Comparison of ENCODE assay signal across 11 mouse cellular contexts in the genomic region with DNA sequence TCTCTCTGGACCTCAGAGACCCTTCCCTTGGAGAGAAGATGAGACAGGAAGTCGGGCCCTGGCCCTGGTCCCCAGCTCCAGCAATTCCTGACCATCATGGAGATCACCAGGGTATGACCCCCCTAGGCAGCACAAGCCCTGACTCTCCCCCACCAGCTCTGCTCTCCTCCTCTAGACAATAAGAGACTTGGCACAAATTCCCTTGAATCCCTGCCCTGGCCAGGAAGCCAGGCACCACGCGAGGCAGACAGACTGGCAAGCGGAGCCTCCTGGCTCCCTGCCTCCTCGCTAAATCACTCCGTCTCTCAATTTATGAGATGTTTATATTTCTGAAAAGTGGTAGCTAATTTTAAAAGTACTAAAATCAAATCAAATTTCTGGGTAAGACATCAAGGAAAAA. TPM values are rescaled to one million over a fixed set of nuclear protein-coding genes. Genes with fewer than 3 reads are reported as not detected.
A peak's percentile ranks its signal among the peaks of the same experiment; 100 is the strongest.
DNase-seq lines count a peak whose midpoint lies in the region; ATAC-seq and TF ChIP-seq lines count a peak whose summit lies in the region.
"Had no signal": no experiment of that assay in that cellular context is flagged by ENCODE, and none has a peak within 500 bp of the region (broad histone marks: within the 10 kb centered on the region; RNA-seq: fewer than 3 reads in every experiment).

No protein-coding gene starts in this region.

- TF ChIP-seq POLR2A in kidney, adult 2 months (IDR thresholded peaks at IDR 0.05; ENCODE audit: low read depth, low read length): no peak

- peak; percentile 60 for DNase-seq in adrenal gland, postnatal 10 days
- no peak for DNase-seq in adrenal gland, adult 18-20 months (ENCODE audit: low spot score in 2 of 2)
- peak; percentile 12 for DNase-seq in kidney, adult 2 months
- peak; percentile 89 to 93 for DNase-seq in cerebellum, postnatal 14 days
- DNase-seq in lung, postnatal 0 days (ENCODE audit: low spot score): peak; percentile 25
- DNase-seq in retina, embryonic 14.5 days (ENCODE audit: low spot score): no peak

- 0 out of 2 replicates have a peak, but pooled peaks cover 2% of the 10 kb centered on the region for H3K9me3 ChIP-seq in kidney, embryonic 16.5 days (ENCODE audit: low read length)
- H3K9me3 ChIP-seq in lung, postnatal 0 days (ENCODE audit: low read length): no peaks in the 10 kb centered on the region
- H3K9me3 ChIP-seq: embryonic facial prominence, embryonic 12.5 days had no signal

- H3K9ac ChIP-seq in kidney, embryonic 16.5 days (replicated peaks; ENCODE audit: low read length): no peak overlapping the region
- no peak overlapping the region for H3K9ac ChIP-seq in lung, postnatal 0 days (replicated peaks; ENCODE audit: low read depth)
- H3K9ac ChIP-seq: embryonic facial prominence, embryonic 12.5 days had no signal

- no peaks in the 10 kb centered on the region for H3K4me1 ChIP-seq in kidney, adult 2 months (ENCODE audit: control insufficient read depth, insufficient read depth, low read length)
- H3K4me1 ChIP-seq in kidney, embryonic 16.5 days (ENCODE audit: insufficient read depth, low read length): no peaks in the 10 kb centered on the region
- H3K4me1 ChIP-seq in lung, postnatal 0 days (ENCODE audit: insufficient read depth, low read depth, low read length): no peaks in the 10 kb centered on the region

- ATAC-seq in kidney, embryonic 16.5 days (ENCODE audit: low FRiP score, low TSS enrichment): no peak
- ATAC-seq in lung, postnatal 0 days: peak; percentile 43
- ATAC-seq in activated CD4-positive, CD25-positive, alpha-beta regulatory T cell, adult 4 months: no peak
- ATAC-seq: Patski had no signal

- no peak overlapping the region for H3K4me3 ChIP-seq in kidney, adult 2 months (ENCODE audit: insufficient read depth, low read depth, low read length)
- H3K4me3 ChIP-seq in kidney, embryonic 16.5 days (ENCODE audit: low read length): no peak overlapping the region
- no peak overlapping the region for H3K4me3 ChIP-seq in lung, postnatal 0 days (ENCODE audit: low read depth, low read length)
- H3K4me3 ChIP-seq: embryonic facial prominence, embryonic 12.5 days had no signal

- H3K27me3 ChIP-seq in kidney, adult 2 months (replicated peaks; ENCODE audit: control insufficient read depth, insufficient read depth, low read length): no peaks in the 10 kb centered on the region
- no peaks in the 10 kb centered on the region for H3K27me3 ChIP-seq in kidney, embryonic 16.5 days (ENCODE audit: insufficient read depth, low read length)
- H3K27me3 ChIP-seq in lung, postnatal 0 days (replicated peaks; ENCODE audit: insufficient read depth, low read length): no peaks in the 10 kb centered on the region
- H3K27me3 ChIP-seq: embryonic facial prominence, embryonic 12.5 days; Patski had no signal

- H3K27ac ChIP-seq in kidney, adult 2 months (ENCODE audit: insufficient read depth, low read depth, low read length): no peak overlapping the region
- H3K27ac ChIP-seq in kidney, embryonic 16.5 days (ENCODE audit: low read length): no peak overlapping the region
- H3K27ac ChIP-seq in lung, postnatal 0 days (ENCODE audit: low read length): no peak overlapping the region
- H3K27ac ChIP-seq: embryonic facial prominence, embryonic 12.5 days had no signal

- H3K36me3 ChIP-seq in kidney, adult 2 months (ENCODE audit: control insufficient read depth, insufficient read depth, low read length): no peaks in the 10 kb centered on the region
- no peaks in the 10 kb centered on the region for H3K36me3 ChIP-seq in kidney, embryonic 16.5 days (ENCODE audit: insufficient read depth, low read length)
- no peaks in the 10 kb centered on the region for H3K36me3 ChIP-seq in lung, postnatal 0 days (ENCODE audit: insufficient read depth, low read length)
- H3K36me3 ChIP-seq: embryonic facial prominence, embryonic 12.5 days had no signal

- no peak for TF ChIP-seq EP300 in lung, postnatal 0 days (IDR thresholded peaks at IDR 0.05)

- no peak for TF ChIP-seq CTCF in kidney, adult 2 months (conservative IDR thresholded peaks at IDR 0.05; ENCODE audit: insufficient read depth, insufficient read length, low read depth, low read length)
- no peak for TF ChIP-seq CTCF in lung, postnatal 0 days (IDR thresholded peaks at IDR 0.05)

- WGBS in kidney, adult 2 months: 67% methylated on average over 6 of the region's 6 CpGs
- WGBS in kidney, embryonic 16.5 days: 76% methylated on average over 6 of the region's 6 CpGs
- WGBS in lung, postnatal 0 days: 47% methylated on average over 6 of the region's 6 CpGs

- H3K4me2 ChIP-seq in kidney, embryonic 16.5 days (replicated peaks; ENCODE audit: low read depth, low read length): no peak overlapping the region
- H3K4me2 ChIP-seq in lung, postnatal 0 days (replicated peaks; ENCODE audit: low read depth, low read length): no peak overlapping the region
- H3K4me2 ChIP-seq: embryonic facial prominence, embryonic 12.5 days had no signal

RNA-seq across cellular contexts. Expression of a gene that starts 18.5 kb away (rescaled TPM):
- 1 to 10 TPM; 3.7 to 4.3 TPM for total RNA-seq in adrenal gland, postnatal 10 days (2021)
- total RNA-seq in adrenal gland, adult 18-20 months (2021): 1 to 10 TPM; 1.9 to 2.3 TPM
- polyA plus RNA-seq in kidney, adult 2 months (2012; rRNA removed): 1.3 and 1.7 TPM in 2 replicates
- 1.6 and 2.0 TPM in 2 replicates for polyA plus RNA-seq in kidney, embryonic 16.5 days (2015; fragmentation: Nextera tagmentation; extraction: Ambion mirVana)
- polyA plus RNA-seq in lung, postnatal 0 days (2015; fragmentation: Nextera tagmentation; extraction: Ambion mirVana): 1.5 and 1.8 TPM in 2 replicates
- polyA plus RNA-seq in activated CD4-positive, CD25-positive, alpha-beta regulatory T cell, adult 4 months (2017; shearing (Covaris generic)): not detected
- total RNA-seq: megakaryocyte progenitor cell, adult 5-6 weeks had no signal

RNA-seq across cellular contexts. Expression of a gene that starts 42.9 kb away (rescaled TPM):
- total RNA-seq in adrenal gland, postnatal 10 days (2021): under 1 TPM; 0.12 to 0.18 TPM
- total RNA-seq in adrenal gland, adult 18-20 months (2021): under 1 TPM; 0.30 to 0.67 TPM
- 0.65 and 1.5 TPM in 2 replicates for polyA plus RNA-seq in kidney, adult 2 months (2012; rRNA removed)
- polyA plus RNA-seq in kidney, embryonic 16.5 days (2015; fragmentation: Nextera tagmentation; extraction: Ambion mirVana): not detected in 2 replicates
- 0.08 and 0.17 TPM in 2 replicates for polyA plus RNA-seq in lung, postnatal 0 days (2015; fragmentation: Nextera tagmentation; extraction: Ambion mirVana)
- polyA plus RNA-seq in activated CD4-positive, CD25-positive, alpha-beta regulatory T cell, adult 4 months (2017; shearing (Covaris generic)): 1 to 10 TPM; 5.1 to 6.7 TPM
- total RNA-seq: megakaryocyte progenitor cell, adult 5-6 weeks had no signal
- polyA plus RNA-seq: embryonic facial prominence, embryonic 12.5 days; Patski had no signal

Comparison
In these comparisons a context has a peak if more than half of its experiments do, and no peak if none do; other contexts are left out.
1. DNase-seq: peak in adrenal gland, postnatal 10 days (single experiment), kidney, adult 2 months (single experiment), cerebellum, postnatal 14 days (2 of 2) and lung, postnatal 0 days (single experiment); none in adrenal gland, adult 18-20 months (0 of 2) and retina, embryonic 14.5 days (single experiment).